ENCODE assay signal across 8 mouse cellular contexts in genomic region chr14:20836171-20836904, GRCm38 (mm10). TPM values are rescaled to one million over a fixed set of nuclear protein-coding genes. Genes with fewer than 3 reads are reported as not detected.
A peak's percentile ranks its signal among the peaks of the same experiment; 100 is the strongest.
DNase-seq lines count a peak whose midpoint lies in the region; ATAC-seq and TF ChIP-seq lines count a peak whose summit lies in the region.

Gene Plau, plus strand, starts transcription at chr14:20836660.

- no peak for TF ChIP-seq CTCF in kidney, postnatal 0 days (IDR thresholded peaks at IDR 0.05; ENCODE audit: low read depth)

- peaks cover 12% of the 10 kb centered on the region for H3K4me1 ChIP-seq in embryonic facial prominence, embryonic 15.5 days
- H3K4me1 ChIP-seq in heart, embryonic 14.5 days (ENCODE audit: control insufficient read depth in 2 of 2, insufficient read depth in 2 of 2, low read length in 2 of 2): peaks cover 0 to 13% of the 10 kb centered on the region in 2 experiments; a peak in 2 of 4 replicates
- H3K4me1 ChIP-seq in kidney, postnatal 0 days (replicated peaks; ENCODE audit: insufficient read depth, low read length): 0 out of 2 replicates have a peak, but pooled peaks cover under 1% of the 10 kb centered on the region
- H3K4me1 ChIP-seq in liver, embryonic 15.5 days (replicated peaks): peaks cover 6% of the 10 kb centered on the region

- no peaks in the 10 kb centered on the region for H3K9me3 ChIP-seq in embryonic facial prominence, embryonic 15.5 days (replicated peaks)
- H3K9me3 ChIP-seq in heart, embryonic 14.5 days (ENCODE audit: control insufficient read depth, low read length): no peaks in the 10 kb centered on the region
- H3K9me3 ChIP-seq in kidney, postnatal 0 days (replicated peaks; ENCODE audit: low read length): no peaks in the 10 kb centered on the region
- H3K9me3 ChIP-seq in liver, embryonic 15.5 days (replicated peaks): no peaks in the 10 kb centered on the region

- H3K4me3 ChIP-seq in embryonic facial prominence, embryonic 15.5 days (replicated peaks): peak within 1 kb of the TSS; percentile 49
- peak within 1 kb of the TSS; percentile 53 to 59 for H3K4me3 ChIP-seq in heart, embryonic 14.5 days (ENCODE audit: control insufficient read depth in 1 of 2, insufficient read depth in 1 of 2, low read depth in 1 of 2, low read length in 2 of 2)
- H3K4me3 ChIP-seq in kidney, postnatal 0 days (replicated peaks; ENCODE audit: low read depth, low read length): peak within 1 kb of the TSS; percentile 53
- H3K4me3 ChIP-seq in liver, embryonic 15.5 days (replicated peaks): peak within 1 kb of the TSS; percentile 52

- H3K27me3 ChIP-seq in embryonic facial prominence, embryonic 15.5 days: no peaks in the 10 kb centered on the region
- H3K27me3 ChIP-seq in heart, embryonic 14.5 days (ENCODE audit: control insufficient read depth, insufficient read depth, low read length): no peaks in the 10 kb centered on the region
- no peaks in the 10 kb centered on the region for H3K27me3 ChIP-seq in kidney, postnatal 0 days (ENCODE audit: insufficient read depth, low read length)
- H3K27me3 ChIP-seq in liver, embryonic 15.5 days: peaks cover 41% of the 10 kb centered on the region

- H3K4me2 ChIP-seq in embryonic facial prominence, embryonic 15.5 days (replicated peaks): peak within 1 kb of the TSS; percentile 89
- H3K4me2 ChIP-seq in heart, embryonic 14.5 days (ENCODE audit: low read length): peak within 1 kb of the TSS; percentile 94
- peak within 1 kb of the TSS; percentile 96 for H3K4me2 ChIP-seq in kidney, postnatal 0 days (ENCODE audit: low read length)
- H3K4me2 ChIP-seq in liver, embryonic 15.5 days: peak within 1 kb of the TSS; percentile 70

- under 1% methylated on average over 28 of the region's 33 CpGs for WGBS in embryonic facial prominence, embryonic 15.5 days
- 1% methylated on average over 33 of the region's 33 CpGs for WGBS in heart, embryonic 14.5 days
- WGBS in kidney, postnatal 0 days: 1% methylated on average over 31 of the region's 33 CpGs
- WGBS in liver, embryonic 15.5 days (ENCODE audit: insufficient replicate concordance): under 1% methylated on average over 33 of the region's 33 CpGs

- ATAC-seq in embryonic facial prominence, embryonic 15.5 days (ENCODE audit: insufficient number of reproducible peaks, low FRiP score, low TSS enrichment, low read depth): peak; percentile 87
- ATAC-seq in heart, embryonic 14.5 days (ENCODE audit: insufficient number of reproducible peaks, insufficient read depth, low FRiP score, low read depth): peak; percentile 88
- peak; percentile 89 for ATAC-seq in kidney, postnatal 0 days (replicated peaks; ENCODE audit: low FRiP score, low read depth)
- ATAC-seq in liver, embryonic 15.5 days (ENCODE audit: insufficient read depth): peak; percentile 63; the same call in 1 of the 2 replicates

- H3K9ac ChIP-seq in embryonic facial prominence, embryonic 15.5 days: peak within 1 kb of the TSS; percentile 42
- H3K9ac ChIP-seq in heart, embryonic 14.5 days (ENCODE audit: low read length): peak within 1 kb of the TSS; percentile 77
- H3K9ac ChIP-seq in kidney, postnatal 0 days (ENCODE audit: low read depth, low read length): peak within 1 kb of the TSS; percentile 74
- H3K9ac ChIP-seq in liver, embryonic 15.5 days: peak within 1 kb of the TSS; percentile 20; the same call in 1 of the 2 replicates

- DNase-seq in B cell, adult 2 months: peak; percentile 62
- DNase-seq in adrenal gland, postnatal 4 days (ENCODE audit: low spot score in 2 of 2): peak; percentile 20 to 21
- peak; percentile 73 for DNase-seq in kidney, postnatal 0 days (ENCODE audit: low spot score)
- peak; percentile 77 for DNase-seq in neural tube, embryonic 10.5 days (ENCODE audit: extremely low spot score, low spot score)
- DNase-seq in testis, postnatal 14 days (ENCODE audit: low spot score): peak; percentile 59

- peak within 1 kb of the TSS; percentile 35; the same call in 1 of the 2 replicates for H3K27ac ChIP-seq in embryonic facial prominence, embryonic 15.5 days (replicated peaks)
- peak within 1 kb of the TSS in 1 of 2 experiments; percentile 54; a peak in 1 of 4 replicates for H3K27ac ChIP-seq in heart, embryonic 14.5 days (replicated peaks in 1 of 2; ENCODE audit: control insufficient read depth in 1 of 2, insufficient read depth in 1 of 2, low read depth in 2 of 2, low read length in 2 of 2)
- peak within 1 kb of the TSS; percentile 68 for H3K27ac ChIP-seq in kidney, postnatal 0 days
- H3K27ac ChIP-seq in liver, embryonic 15.5 days (replicated peaks): no peak within 1 kb of the TSS

- H3K36me3 ChIP-seq in embryonic facial prominence, embryonic 15.5 days: no peaks in the 10 kb centered on the region
- no peaks in the 10 kb centered on the region for H3K36me3 ChIP-seq in heart, embryonic 14.5 days (ENCODE audit: control insufficient read depth, insufficient read depth, low read length)
- H3K36me3 ChIP-seq in kidney, postnatal 0 days (ENCODE audit: insufficient read depth, low read length): no peaks in the 10 kb centered on the region
- H3K36me3 ChIP-seq in liver, embryonic 15.5 days (replicated peaks): no peaks in the 10 kb centered on the region

RNA-seq across cellular contexts. Expression of gene Plau, which starts in this region (rescaled TPM):
- 10 to 100 TPM; 19.8 to 36.6 TPM for total RNA-seq in adrenal gland, postnatal 4 days (2021)
- polyA plus RNA-seq in embryonic facial prominence, embryonic 15.5 days (2015; fragmentation: Nextera tagmentation; extraction: Ambion mirVana): 4.5 TPM in 2 replicates
- 1.5 and 1.7 TPM in 2 replicates for polyA plus RNA-seq in heart, embryonic 14.5 days (2014; fragmentation: Nextera tagmentation; extraction: Ambion mirVana)
- polyA plus RNA-seq in kidney, postnatal 0 days (2015; fragmentation: Nextera tagmentation; extraction: Ambion mirVana): 70.2 and 74.7 TPM in 2 replicates
- polyA plus RNA-seq in liver, embryonic 15.5 days (2015; fragmentation: Nextera tagmentation; extraction: Ambion mirVana): 0.54 and 0.76 TPM in 2 replicates

Comparison
In these comparisons a context has a peak if more than half of its experiments do, and no peak if none do; other contexts are left out.
1. RNA of gene Plau (polyA plus RNA-seq): 70.2 to 74.7 TPM in kidney, postnatal 0 days; 4.5 TPM in embryonic facial prominence, embryonic 15.5 days, 1.5 to 1.7 TPM in heart, embryonic 14.5 days and 0.54 to 0.76 TPM in liver, embryonic 15.5 days; every median in the first group is over 10 times any median in the second.
2. Peak in ATAC-seq, H3K4me3 ChIP-seq, H3K9ac ChIP-seq and H3K4me2 ChIP-seq in liver, embryonic 15.5 days; RNA of the gene not detected or under 1 TPM.
3. DNase-seq: peak in every context shown above with its lines; median percentile 77 in neural tube, embryonic 10.5 days; 73 in kidney, postnatal 0 days; 62 in B cell, adult 2 months; 59 in testis, postnatal 14 days; 20 in adrenal gland, postnatal 4 days.
4. H3K9ac ChIP-seq: peak in every context shown above with its lines; median percentile 77 in heart, embryonic 14.5 days; 74 in kidney, postnatal 0 days; 42 in embryonic facial prominence, embryonic 15.5 days; 20 in liver, embryonic 15.5 days.
5. Peak in every context shown above with its lines, with median percentiles within 50 percentile points of each other: ATAC-seq, H3K4me2 ChIP-seq and H3K4me3 ChIP-seq.